Mouse (Mus musculus) embryo, embryonic 10 days (tissue): ENCODE results near the gene Kif21a.

ENCODE experiments used
- DNase-seq: peaks from one replicate; pipeline ENCODE4 v3.0.0-alpha.2; 2015; ENCODE audit warnings: low spot score

The Kif21a gene

GRCm38 (mm10) chr15:90938469-90938868 lies 111.3 kb downstream of the Kif21a start:
- DNase-seq: no peak

GRCm38 (mm10) chr15:90935579-90935978 lies 114.2 kb downstream of the Kif21a start:
- no peak for DNase-seq

GRCm38 (mm10) chr15:90931451-90931850 lies 118.3 kb downstream of the Kif21a start:
- DNase-seq: no peak

GRCm38 (mm10) chr15:90929043-90929442 lies 120.7 kb downstream of the Kif21a start:
- peak; percentile 25 for DNase-seq

GRCm38 (mm10) chr15:90896480-90896879 lies 153.3 kb downstream of the Kif21a start:
- DNase-seq: no peak

GRCm38 (mm10) chr15:90887466-90887865 lies 162.3 kb downstream of the Kif21a start:
- DNase-seq: no peak
